Mouse (Mus musculus) midbrain, embryonic 10.5 days (tissue): ENCODE measurements at regions not wholly inside any gene's neighbourhood (a gene's known extent, or its start where the extent isn't known, plus 50 kb on each side); places are given as distances from the start of the nearest gene placed in this dataset.

Experiments used
- DNase-seq: peaks from one replicate; pipeline ENCODE4 v3.0.0-alpha.2; 2017; ENCODE audit warnings: low spot score
- H3K27ac ChIP-seq: fragments of 300-500 bp; sonication (generic); replicated peaks from 2 replicates; pipeline ENCODE4 v1.5.1; 2016; ENCODE audit warnings: mild to moderate bottlenecking
- H3K27me3 ChIP-seq: fragments of 300-500 bp; sonication (generic); 2 replicates; pipeline ENCODE4 v1.6.1; 2016; ENCODE audit warnings: low read depth, mild to moderate bottlenecking; ENCODE audit not compliant: poor library complexity, severe bottlenecking
- H3K36me3 ChIP-seq: fragments of 300-500 bp; sonication (generic); 2 replicates; pipeline ENCODE4 v1.6.1; 2016; ENCODE audit warnings: mild to moderate bottlenecking, moderate library complexity
- H3K4me1 ChIP-seq: fragments of 300-500 bp; sonication (generic); 2 replicates; pipeline ENCODE4 v1.6.1; 2016
- H3K4me3 ChIP-seq: fragments of 300-500 bp; sonication (generic); 2 replicates; pipeline ENCODE4 v1.5.1; 2016; ENCODE audit warnings: mild to moderate bottlenecking, moderate library complexity
- H3K9me3 ChIP-seq: fragments of 300-500 bp; sonication (generic); replicated peaks from 2 replicates; pipeline ENCODE4 v1.6.1; 2016; ENCODE audit warnings: mild to moderate bottlenecking
- WGBS: fragments of 180-500 bp; shearing (Covaris S2); methylation state at CpG from one replicate; pipeline ENCODE4 v1.1.7; 2016; 5-methylcytosine and 5-hydroxymethylcytosine counted together

DNA sequence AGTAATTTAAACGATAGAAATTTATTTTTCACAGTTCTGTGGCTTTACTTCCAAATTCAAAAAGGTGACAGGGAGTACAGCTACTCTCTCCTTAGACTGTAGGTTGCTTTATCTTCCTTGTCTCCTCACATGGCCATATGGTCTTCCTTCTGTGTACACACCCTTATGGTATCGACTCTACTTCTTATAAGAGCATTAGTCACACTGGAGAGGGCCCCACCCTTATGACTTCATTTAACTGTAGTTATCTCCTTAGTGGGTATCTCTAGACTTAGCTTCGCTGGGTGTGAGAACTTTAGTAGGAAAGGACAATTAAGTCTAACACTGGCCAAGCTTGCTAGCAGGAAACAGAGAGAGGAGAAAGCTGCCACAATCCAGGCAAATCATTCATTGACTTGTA is 193.6 kb upstream of the Gm6657 start:
- H3K9me3 ChIP-seq, result no peaks in the 10 kb centered on the region
- H3K27ac ChIP-seq, result no peak overlapping the region
- no peak overlapping the region for H3K4me3 ChIP-seq
- no peak for DNase-seq
- WGBS, result 84% methylated on average over 3 of the region's 3 CpGs
- no peaks in the 10 kb centered on the region for H3K27me3 ChIP-seq
- no peaks in the 10 kb centered on the region for H3K36me3 ChIP-seq
- H3K4me1 ChIP-seq, result no peaks in the 10 kb centered on the region

DNA sequence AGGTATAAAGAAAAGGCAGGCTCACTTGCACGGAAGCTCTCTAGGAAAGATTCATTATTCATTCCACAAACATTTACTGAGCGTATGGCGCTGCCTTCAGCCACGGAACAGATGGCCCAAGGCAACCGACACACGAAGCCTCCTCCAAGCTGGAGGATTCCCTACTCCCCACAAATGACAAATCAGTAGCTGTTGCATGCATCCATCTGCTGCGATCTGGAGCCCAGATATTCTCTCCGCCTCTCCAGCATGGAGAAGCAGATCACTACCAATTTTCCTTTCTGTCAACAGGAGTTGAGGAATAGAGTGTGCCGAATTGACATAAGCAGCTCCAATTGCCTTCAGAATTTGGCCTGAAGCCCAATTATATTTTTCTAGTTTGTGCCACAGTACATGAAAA is 192.2 kb upstream of the Gm6657 start:
- no peaks in the 10 kb centered on the region for H3K36me3 ChIP-seq
- H3K27ac ChIP-seq, result no peak overlapping the region
- H3K27me3 ChIP-seq, result no peaks in the 10 kb centered on the region
- DNase-seq, result no peak
- no peaks in the 10 kb centered on the region for H3K4me1 ChIP-seq
- H3K9me3 ChIP-seq, result no peaks in the 10 kb centered on the region
- no peak overlapping the region for H3K4me3 ChIP-seq
- 90% methylated on average over 9 of the region's 9 CpGs for WGBS

DNA sequence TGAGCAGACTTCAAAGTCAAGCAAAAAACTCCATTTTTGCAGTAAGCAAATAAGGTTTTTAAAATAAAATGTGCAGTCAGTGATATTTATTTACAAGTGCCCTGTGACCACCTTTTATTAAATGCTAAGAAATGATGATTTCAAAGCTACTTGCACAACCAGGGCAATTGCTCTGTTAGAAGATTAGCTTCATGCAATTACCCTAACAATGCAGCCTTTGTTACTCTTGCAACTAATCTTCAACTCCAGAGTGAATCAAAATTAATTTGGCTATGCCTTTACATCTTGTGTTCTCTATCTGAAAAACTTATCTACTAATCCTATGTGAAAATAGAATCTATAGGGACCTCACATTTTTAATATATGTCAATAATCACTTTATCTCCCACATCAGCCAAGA is 160.3 kb upstream of the Gm6657 start:
- no peaks in the 10 kb centered on the region for H3K36me3 ChIP-seq

DNA sequence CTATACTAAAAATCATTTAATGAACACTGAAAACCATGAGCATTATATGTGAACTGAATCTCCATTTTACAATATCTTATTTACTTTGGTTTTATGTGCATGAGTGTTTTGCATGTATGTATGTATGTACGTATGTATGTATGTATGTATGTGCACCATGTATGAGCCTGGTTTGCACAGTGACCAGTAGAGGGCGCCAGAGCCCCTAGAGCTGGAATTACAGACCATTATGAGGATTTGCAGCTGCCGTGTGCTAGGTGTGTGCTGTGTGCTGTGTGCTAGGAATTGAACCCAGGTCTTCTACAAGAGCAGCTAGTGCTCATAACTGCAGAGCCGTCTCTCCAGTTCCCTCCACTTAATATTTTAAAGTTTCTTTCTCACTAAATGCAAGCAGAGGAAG is 147.5 kb upstream of the Gm6657 start:
- Histone ChIP-seq H3K9me3 (no peaks in the 10 kb centered on the region), H3K27ac (no peak overlapping the region), H3K27me3 (no peaks in the 10 kb centered on the region), H3K36me3 (no peaks in the 10 kb centered on the region), H3K4me1 (no peaks in the 10 kb centered on the region), H3K4me3 (no peak overlapping the region)
- 81% methylated on average over 4 of the region's 4 CpGs for WGBS
- no peak for DNase-seq

More for the DNA sequence above, 160.3 kb upstream of the Gm6657 start:
- Histone ChIP-seq H3K27me3 (no peaks in the 10 kb centered on the region), H3K27ac (no peak overlapping the region), H3K4me3 (no peak overlapping the region), H3K4me1 (peaks cover 20% of the 10 kb centered on the region), H3K9me3 (no peaks in the 10 kb centered on the region)
- no peak for DNase-seq

DNA sequence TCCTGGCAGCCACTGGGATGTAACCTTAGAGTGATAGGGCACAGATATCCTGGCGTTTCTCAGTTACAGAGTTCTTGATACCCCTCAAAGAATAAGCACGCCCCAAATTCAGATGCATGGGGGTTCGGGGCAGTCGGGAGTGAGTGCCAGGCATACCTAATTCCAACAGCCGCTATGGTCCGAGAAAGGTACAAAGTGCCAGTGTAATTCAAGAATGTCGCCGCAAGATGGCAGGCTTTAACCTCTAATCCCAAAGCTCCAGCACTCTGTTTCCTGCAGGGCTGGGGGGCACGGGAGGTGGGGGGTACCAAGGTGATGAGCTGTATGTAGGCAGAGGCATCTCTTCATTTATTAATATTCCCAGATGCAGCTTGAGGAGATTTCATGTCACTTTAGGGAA is 138.1 kb upstream of the Gm6657 start:
- H3K27me3 ChIP-seq, result peaks cover 11% of the 10 kb centered on the region
- peak overlapping the region; percentile 30; the same call in 1 of the 2 replicates for H3K4me3 ChIP-seq
- 5% methylated on average over 9 of the region's 9 CpGs for WGBS
- H3K9me3 ChIP-seq, result no peaks in the 10 kb centered on the region
- H3K36me3 ChIP-seq, result no peaks in the 10 kb centered on the region
- peak; percentile 56 for DNase-seq
- no peak overlapping the region for H3K27ac ChIP-seq
- peaks cover 4% of the 10 kb centered on the region; the same call in 1 of the 2 replicates for H3K4me1 ChIP-seq

DNA sequence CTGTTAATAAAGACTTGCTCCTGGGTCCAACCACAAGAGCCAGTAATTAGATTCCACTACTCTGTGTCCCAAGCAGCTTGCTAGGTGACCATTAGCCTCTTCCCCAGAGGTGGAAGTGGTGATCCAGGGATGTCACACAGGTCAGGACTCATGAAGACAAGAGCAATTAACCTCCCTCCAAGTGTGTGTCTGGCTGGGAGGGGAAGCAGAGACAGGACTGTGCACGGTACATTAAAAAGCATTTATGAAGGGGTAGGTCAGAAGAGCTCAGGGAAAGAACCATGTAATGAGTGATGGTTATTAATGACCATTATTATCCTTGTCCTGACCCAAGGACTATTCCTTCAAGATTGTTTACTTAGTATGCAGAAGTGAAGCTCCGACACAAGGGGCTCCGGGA is 136.9 kb upstream of the Gm6657 start:
- Histone ChIP-seq H3K27me3 (peaks cover 11% of the 10 kb centered on the region), H3K4me1 (peaks cover 4% of the 10 kb centered on the region; the same call in 1 of the 2 replicates), H3K4me3 (no peak overlapping the region), H3K27ac (no peak overlapping the region), H3K36me3 (no peaks in the 10 kb centered on the region), H3K9me3 (no peaks in the 10 kb centered on the region)
- 83% methylated on average over 3 of the region's 3 CpGs for WGBS
- DNase-seq, result no peak

DNA sequence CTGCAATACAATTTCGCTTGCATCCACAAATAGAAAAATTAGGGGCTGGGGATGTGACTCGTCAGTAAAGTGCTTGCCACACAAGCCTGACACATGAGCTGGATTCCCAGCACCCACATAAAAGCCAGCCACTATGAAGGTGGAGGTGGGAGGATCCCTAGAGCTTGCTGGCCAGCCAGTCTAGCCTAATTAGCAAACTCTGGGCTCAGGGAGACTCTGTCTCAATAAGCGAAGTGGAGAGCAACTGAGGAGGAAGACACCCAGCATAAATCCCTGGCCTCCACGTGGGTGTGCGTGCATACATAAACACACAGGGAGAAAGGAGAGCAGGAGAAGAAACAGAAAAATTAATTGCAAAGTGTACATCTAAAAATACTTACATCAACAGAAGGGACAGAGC is 134.1 kb upstream of the Gm6657 start:
- 68% methylated on average over 5 of the region's 5 CpGs for WGBS
- H3K27ac ChIP-seq, result no peak overlapping the region

DNA sequence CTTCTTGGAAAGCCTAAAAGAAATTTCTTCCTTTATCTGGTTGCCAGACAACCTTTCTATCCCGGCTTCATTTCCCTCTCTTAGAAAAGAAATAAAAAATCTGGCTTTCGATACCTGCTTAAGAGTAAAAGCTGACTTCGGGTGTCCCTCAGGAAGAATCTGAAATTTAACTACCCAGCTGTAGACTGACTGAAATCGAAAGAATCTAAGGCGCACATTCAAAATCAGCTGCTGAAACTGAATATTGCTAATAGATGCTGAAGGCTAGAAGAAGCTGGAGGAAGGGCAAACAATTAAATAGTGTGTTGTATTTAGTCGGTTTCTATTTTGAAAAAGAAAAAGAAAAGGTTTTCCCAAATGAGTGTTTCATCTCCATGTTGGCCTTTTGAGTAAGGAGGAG is 128.0 kb upstream of the Gm6657 start:
- no peaks in the 10 kb centered on the region for H3K36me3 ChIP-seq
- H3K27ac ChIP-seq, result no peak overlapping the region
- DNase-seq, result no peak
- H3K4me3 ChIP-seq, result no peak overlapping the region
- no peaks in the 10 kb centered on the region for H3K4me1 ChIP-seq
- H3K9me3 ChIP-seq, result no peaks in the 10 kb centered on the region
- no peaks in the 10 kb centered on the region for H3K27me3 ChIP-seq
- 94% methylated on average over 6 of the region's 6 CpGs for WGBS

More for the DNA sequence above, 134.1 kb upstream of the Gm6657 start:
- DNase-seq, result no peak
- H3K9me3 ChIP-seq, result no peaks in the 10 kb centered on the region
- H3K4me3 ChIP-seq, result no peak overlapping the region
- no peaks in the 10 kb centered on the region for H3K36me3 ChIP-seq
- H3K4me1 ChIP-seq, result peaks cover 4% of the 10 kb centered on the region; the same call in 1 of the 2 replicates
- H3K27me3 ChIP-seq, result peaks cover 8% of the 10 kb centered on the region

DNA sequence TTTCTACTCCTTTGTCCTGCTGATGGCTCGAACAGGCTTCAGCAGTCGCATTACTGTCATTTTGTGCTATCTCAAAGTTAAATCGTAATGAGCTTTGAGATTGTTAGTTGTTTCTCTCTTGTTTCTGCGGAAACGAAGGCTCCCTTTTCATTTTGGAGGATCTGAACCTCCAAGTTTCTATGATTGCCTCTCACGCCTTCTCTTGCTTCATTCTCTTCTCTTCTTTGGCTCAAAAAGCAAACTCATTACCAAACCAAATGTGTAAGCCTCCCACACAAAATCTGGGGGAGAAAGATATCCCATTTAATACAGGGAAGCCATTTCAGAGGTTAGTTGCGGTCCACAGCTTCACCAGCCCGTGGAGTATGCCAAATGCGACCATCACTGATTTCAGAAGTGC is 121.1 kb upstream of the Gm6657 start:
- H3K27ac ChIP-seq, result no peak overlapping the region
- no peaks in the 10 kb centered on the region for H3K27me3 ChIP-seq
- 79% methylated on average over 9 of the region's 9 CpGs for WGBS
- no peaks in the 10 kb centered on the region for H3K9me3 ChIP-seq
- H3K36me3 ChIP-seq, result no peaks in the 10 kb centered on the region
- DNase-seq, result no peak
- peaks cover 13% of the 10 kb centered on the region for H3K4me1 ChIP-seq
- H3K4me3 ChIP-seq, result no peak overlapping the region

DNA sequence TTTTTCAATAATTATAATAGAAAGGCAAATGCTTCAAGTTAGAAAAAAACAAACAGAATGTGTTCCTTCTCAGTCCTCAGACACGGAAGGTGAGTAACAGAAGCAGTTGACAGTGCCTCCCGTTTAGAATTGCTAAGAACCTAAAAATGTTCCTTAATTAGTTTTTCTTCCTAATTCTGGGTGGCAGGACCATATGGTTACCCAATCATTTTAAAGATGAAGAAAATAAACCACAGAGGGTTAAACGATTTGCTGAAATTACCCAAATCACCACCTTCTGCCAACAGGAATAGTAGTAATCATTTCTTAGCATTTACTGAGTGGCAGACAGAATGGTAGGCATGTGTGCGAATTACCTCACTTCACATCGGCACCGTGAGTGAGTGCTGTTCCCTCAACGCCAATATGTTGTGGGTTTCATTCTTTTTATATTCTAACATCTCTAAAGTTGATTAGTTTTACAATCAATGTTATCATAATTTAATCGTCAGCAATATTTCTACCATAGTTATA is 119.7 kb upstream of the Gm6657 start:
- DNase-seq, result no peak
- 92% methylated on average over 8 of the region's 8 CpGs for WGBS

DNA sequence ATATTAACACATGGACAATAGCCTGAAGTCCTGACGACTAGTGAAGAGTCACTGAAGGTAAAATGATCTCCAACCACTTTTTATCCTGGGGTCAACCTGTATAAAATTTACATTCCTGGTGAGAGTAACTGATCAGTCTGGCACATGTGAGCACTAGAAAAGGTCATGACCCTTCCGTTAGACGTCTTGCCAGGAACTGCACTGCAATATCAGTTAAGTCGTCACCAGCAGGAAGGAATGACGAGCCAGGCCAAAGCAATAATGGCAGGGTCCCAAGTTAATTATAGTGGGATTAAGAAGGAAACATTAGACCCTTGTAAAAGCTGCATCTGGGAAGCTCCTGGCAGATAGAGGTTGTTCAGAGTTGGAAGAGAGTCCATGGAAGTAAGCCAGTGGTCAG is 116.8 kb upstream of the Gm6657 start:
- Histone ChIP-seq H3K9me3 (no peaks in the 10 kb centered on the region), H3K27ac (no peak overlapping the region), H3K4me1 (peaks cover 13% of the 10 kb centered on the region), H3K27me3 (no peaks in the 10 kb centered on the region), H3K4me3 (no peak overlapping the region), H3K36me3 (no peaks in the 10 kb centered on the region)
- no peak for DNase-seq
- 48% methylated on average over 5 of the region's 5 CpGs for WGBS

More for the DNA sequence above, 119.7 kb upstream of the Gm6657 start:
- no peak overlapping the region for H3K27ac ChIP-seq
- H3K4me1 ChIP-seq, result peaks cover 13% of the 10 kb centered on the region
- H3K9me3 ChIP-seq, result no peaks in the 10 kb centered on the region
- no peaks in the 10 kb centered on the region for H3K27me3 ChIP-seq
- H3K4me3 ChIP-seq, result no peak overlapping the region
- H3K36me3 ChIP-seq, result no peaks in the 10 kb centered on the region

DNA sequence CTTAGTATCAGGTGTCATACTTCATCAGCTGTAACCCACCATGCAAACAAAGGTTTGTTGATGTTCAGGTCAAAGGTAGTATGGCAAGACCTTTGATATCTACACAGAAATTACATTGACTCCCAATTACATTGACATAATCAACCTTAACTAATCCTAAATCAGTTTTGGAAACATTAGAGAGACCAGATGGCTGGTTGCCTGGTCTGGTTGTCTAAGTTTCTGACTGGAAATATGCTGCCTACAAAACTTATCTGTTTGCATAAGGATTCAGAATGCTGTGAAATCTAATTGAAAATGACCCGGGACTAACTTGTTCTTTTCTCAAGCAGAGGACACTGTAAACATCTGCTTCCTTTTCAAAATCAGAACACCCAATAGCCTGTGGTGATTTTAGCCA is 111.9 kb upstream of the Gm6657 start:
- Histone ChIP-seq H3K4me1 (peaks cover 6% of the 10 kb centered on the region), H3K27me3 (no peaks in the 10 kb centered on the region), H3K27ac (no peak overlapping the region), H3K36me3 (no peaks in the 10 kb centered on the region), H3K4me3 (no peak overlapping the region), H3K9me3 (no peaks in the 10 kb centered on the region)
- no peak for DNase-seq
- 84% methylated on average over 1 of the region's 1 CpGs for WGBS

DNA sequence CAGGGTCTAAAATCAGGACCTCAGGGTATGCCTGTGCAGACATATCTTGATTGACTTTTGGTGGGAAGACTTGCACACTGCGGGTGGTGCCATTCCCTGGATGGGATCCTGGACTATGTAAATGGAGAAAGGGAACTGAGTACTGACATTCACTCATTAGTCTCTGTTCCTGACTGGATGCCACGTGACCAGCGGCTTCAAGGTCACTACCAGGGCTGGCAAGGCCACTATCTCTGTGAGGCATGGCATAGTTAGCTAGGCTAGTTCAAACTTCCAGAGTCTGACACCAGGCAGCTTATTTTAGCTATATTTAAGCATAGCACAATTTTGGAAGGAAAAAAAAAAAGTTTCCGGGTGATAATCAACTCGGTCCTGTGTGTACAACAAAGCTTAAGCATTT is 108.0 kb upstream of the Gm6657 start:
- Histone ChIP-seq H3K27me3 (no peaks in the 10 kb centered on the region), H3K4me3 (no peak overlapping the region), H3K4me1 (peaks cover 9% of the 10 kb centered on the region), H3K27ac (no peak overlapping the region), H3K9me3 (no peaks in the 10 kb centered on the region), H3K36me3 (no peaks in the 10 kb centered on the region)
- no peak for DNase-seq
- 94% methylated on average over 5 of the region's 5 CpGs for WGBS

DNA sequence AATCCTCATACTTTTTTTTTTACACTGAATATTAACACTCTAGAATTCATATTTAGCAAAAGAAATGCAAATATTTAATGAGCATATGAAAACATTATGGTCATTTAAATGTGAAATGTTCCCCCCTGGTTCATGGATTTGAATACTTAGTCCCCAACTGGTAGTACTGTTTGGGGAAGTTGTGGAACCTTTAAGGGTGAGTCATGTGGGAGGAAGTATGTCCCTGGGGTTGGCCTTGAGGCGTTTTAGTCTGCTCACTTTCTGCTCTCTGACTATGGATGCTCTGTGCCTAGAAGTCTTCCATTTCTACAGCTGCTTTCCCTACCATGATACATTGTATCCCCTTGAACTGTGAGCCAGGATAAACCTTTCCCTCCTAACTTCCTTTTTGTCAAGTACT is 106.1 kb upstream of the Gm6657 start:
- Histone ChIP-seq H3K4me3 (no peak overlapping the region), H3K36me3 (no peaks in the 10 kb centered on the region)

More for the DNA sequence above, 106.1 kb upstream of the Gm6657 start:
- 61% methylated on average over 1 of the region's 1 CpGs for WGBS
- no peaks in the 10 kb centered on the region for H3K27me3 ChIP-seq
- no peak overlapping the region for H3K27ac ChIP-seq
- no peaks in the 10 kb centered on the region for H3K9me3 ChIP-seq
- peaks cover 9% of the 10 kb centered on the region for H3K4me1 ChIP-seq
- DNase-seq, result no peak
